13 mouse cellular contexts compared by ENCODE assay signal in genomic region chr17:83613907-83614306, GRCm38 (mm10). TPM values are rescaled to one million over a fixed set of nuclear protein-coding genes. Genes with fewer than 3 reads are reported as not detected.
DNase-seq lines count a peak whose midpoint lies in the region; ATAC-seq lines count a peak whose summit lies in the region.
"Had no signal": no experiment of that assay in that cellular context is flagged by ENCODE, and none has a peak within 500 bp of the region (broad histone marks: within the 10 kb centered on the region; RNA-seq: fewer than 3 reads in every experiment).

No protein-coding gene starts in this region.

- no peaks in the 10 kb centered on the region for H3K9me3 ChIP-seq in heart, embryonic 15.5 days (replicated peaks)
- peaks cover 4% of the 10 kb centered on the region; the same call in 1 of the 2 replicates for H3K9me3 ChIP-seq in midbrain, embryonic 13.5 days
- H3K9me3 ChIP-seq in midbrain, embryonic 11.5 days (ENCODE audit: control insufficient read depth, low read length) = no peaks in the 10 kb centered on the region
- no peaks in the 10 kb centered on the region for H3K9me3 ChIP-seq in limb, embryonic 11.5 days (ENCODE audit: control insufficient read depth, low read length)
- H3K9me3 ChIP-seq in neural tube, embryonic 14.5 days (ENCODE audit: control insufficient read depth, low read length) = no peaks in the 10 kb centered on the region
- H3K9me3 ChIP-seq: intestine, embryonic 15.5 days had no signal

- WGBS in heart, embryonic 15.5 days = 28% methylated on average over 11 of the region's 11 CpGs
- WGBS in midbrain, embryonic 13.5 days = 42% methylated on average over 11 of the region's 11 CpGs
- WGBS in midbrain, embryonic 11.5 days = 47% methylated on average over 11 of the region's 11 CpGs
- WGBS in limb, embryonic 11.5 days = 28% methylated on average over 11 of the region's 11 CpGs
- 30% methylated on average over 11 of the region's 11 CpGs for WGBS in neural tube, embryonic 14.5 days

- H3K4me1 ChIP-seq in heart, embryonic 15.5 days (replicated peaks) = no peaks in the 10 kb centered on the region
- H3K4me1 ChIP-seq in midbrain, embryonic 13.5 days (replicated peaks) = no peaks in the 10 kb centered on the region
- H3K4me1 ChIP-seq in midbrain, embryonic 11.5 days (ENCODE audit: control insufficient read depth, insufficient read depth, low read length) = no peaks in the 10 kb centered on the region
- no peaks in the 10 kb centered on the region for H3K4me1 ChIP-seq in limb, embryonic 11.5 days (ENCODE audit: control insufficient read depth, insufficient read depth, low read length)
- no peaks in the 10 kb centered on the region for H3K4me1 ChIP-seq in neural tube, embryonic 14.5 days (ENCODE audit: control insufficient read depth, insufficient read depth, low read length)
- H3K4me1 ChIP-seq: intestine, embryonic 15.5 days had no signal

- no peaks in the 10 kb centered on the region for H3K27me3 ChIP-seq in heart, embryonic 15.5 days
- H3K27me3 ChIP-seq in midbrain, embryonic 13.5 days = no peaks in the 10 kb centered on the region
- H3K27me3 ChIP-seq in midbrain, embryonic 11.5 days (ENCODE audit: control insufficient read depth, insufficient read depth, low read length) = no peaks in the 10 kb centered on the region
- H3K27me3 ChIP-seq in limb, embryonic 11.5 days (ENCODE audit: control insufficient read depth, insufficient read depth, low read length) = no peaks in the 10 kb centered on the region
- H3K27me3 ChIP-seq in neural tube, embryonic 14.5 days (ENCODE audit: control insufficient read depth, insufficient read depth, low read length) = no peaks in the 10 kb centered on the region
- H3K27me3 ChIP-seq: intestine, embryonic 15.5 days had no signal

- DNase-seq in heart, adult 8-10 months (ENCODE audit: low spot score) = no peak
- no peak for DNase-seq in midbrain, embryonic 11.5 days (ENCODE audit: low spot score, missing footprints)
- DNase-seq in limb, embryonic 11.5 days (ENCODE audit: low spot score) = no peak
- DNase-seq in layer of hippocampus, adult 9-10 months (ENCODE audit: low spot score) = no peak
- DNase-seq in left cerebral cortex, adult 8-10 months (ENCODE audit: low spot score in 2 of 2) = no peak
- DNase-seq: adrenal gland, adult 8-10 months; liver, embryonic 13.5 days; lung, postnatal 36 days; thymus, adult 2 months had no signal

- H3K4me2 ChIP-seq in heart, embryonic 15.5 days = peak overlapping the region; percentile 52
- peak overlapping the region; percentile 9; the same call in 1 of the 2 replicates for H3K4me2 ChIP-seq in midbrain, embryonic 13.5 days (replicated peaks)
- H3K4me2 ChIP-seq in midbrain, embryonic 11.5 days = no peak overlapping the region
- H3K4me2 ChIP-seq in limb, embryonic 11.5 days (ENCODE audit: low read depth, severe bottlenecking) = peak overlapping the region; percentile 0; the same call in 1 of the 2 replicates
- H3K4me2 ChIP-seq in neural tube, embryonic 14.5 days (ENCODE audit: low read depth, low read length) = peak overlapping the region; percentile 27; the same call in 1 of the 2 replicates
- H3K4me2 ChIP-seq: intestine, embryonic 15.5 days; liver, embryonic 13.5 days had no signal

- peak overlapping the region; percentile 30 for H3K4me3 ChIP-seq in heart, embryonic 15.5 days
- H3K4me3 ChIP-seq in midbrain, embryonic 13.5 days (replicated peaks) = no peak overlapping the region
- H3K4me3 ChIP-seq in midbrain, embryonic 11.5 days (ENCODE audit: low read depth, low read length) = no peak overlapping the region
- no peak overlapping the region for H3K4me3 ChIP-seq in limb, embryonic 11.5 days (ENCODE audit: low read depth, low read length)
- H3K4me3 ChIP-seq in neural tube, embryonic 14.5 days (ENCODE audit: low read depth, low read length) = peak overlapping the region; percentile 9; the same call in 1 of the 2 replicates
- H3K4me3 ChIP-seq: intestine, embryonic 15.5 days; liver, embryonic 13.5 days had no signal

- no peak overlapping the region for H3K9ac ChIP-seq in heart, embryonic 15.5 days
- H3K9ac ChIP-seq in midbrain, embryonic 13.5 days (replicated peaks) = no peak overlapping the region
- no peak overlapping the region for H3K9ac ChIP-seq in midbrain, embryonic 11.5 days (ENCODE audit: low read length)
- no peak overlapping the region for H3K9ac ChIP-seq in limb, embryonic 11.5 days (ENCODE audit: low read length)
- H3K9ac ChIP-seq in neural tube, embryonic 14.5 days (replicated peaks; ENCODE audit: low read depth, low read length) = peak overlapping the region; percentile 2; the same call in 1 of the 2 replicates
- H3K9ac ChIP-seq: intestine, embryonic 15.5 days; liver, embryonic 13.5 days had no signal

- H3K27ac ChIP-seq in heart, embryonic 15.5 days = no peak overlapping the region
- H3K27ac ChIP-seq in midbrain, embryonic 13.5 days = 0 out of 2 replicates have a peak overlapping the region, but pooled peaks have one; percentile 7
- H3K27ac ChIP-seq in midbrain, embryonic 11.5 days (ENCODE audit: low read depth, low read length) = no peak overlapping the region
- no peak overlapping the region for H3K27ac ChIP-seq in limb, embryonic 11.5 days (replicated peaks; ENCODE audit: low read depth, low read length)
- peak overlapping the region; percentile 63 for H3K27ac ChIP-seq in neural tube, embryonic 14.5 days (ENCODE audit: low read depth, low read length)
- H3K27ac ChIP-seq: intestine, embryonic 15.5 days; liver, embryonic 13.5 days had no signal

- ATAC-seq in heart, embryonic 15.5 days (replicated peaks; ENCODE audit: insufficient number of reproducible peaks, insufficient read depth, low FRiP score, low read depth) = no peak
- no peak for ATAC-seq in midbrain, embryonic 13.5 days
- ATAC-seq in midbrain, embryonic 11.5 days (ENCODE audit: low FRiP score) = no peak
- no peak for ATAC-seq in limb, embryonic 11.5 days (ENCODE audit: insufficient number of reproducible peaks, low FRiP score, low TSS enrichment, low read depth)
- 0 out of 2 replicates have a peak, but pooled peaks have one; percentile 24 for ATAC-seq in neural tube, embryonic 14.5 days (ENCODE audit: low read depth)
- ATAC-seq: intestine, embryonic 15.5 days had no signal

- H3K36me3 ChIP-seq in heart, embryonic 15.5 days = no peaks in the 10 kb centered on the region
- no peaks in the 10 kb centered on the region for H3K36me3 ChIP-seq in midbrain, embryonic 13.5 days
- no peaks in the 10 kb centered on the region for H3K36me3 ChIP-seq in midbrain, embryonic 11.5 days (ENCODE audit: control insufficient read depth, insufficient read depth, low read length)
- no peaks in the 10 kb centered on the region for H3K36me3 ChIP-seq in limb, embryonic 11.5 days (ENCODE audit: control insufficient read depth, insufficient read depth, low read length)
- no peaks in the 10 kb centered on the region for H3K36me3 ChIP-seq in neural tube, embryonic 14.5 days (ENCODE audit: control insufficient read depth, insufficient read depth, low read length)
- H3K36me3 ChIP-seq: intestine, embryonic 15.5 days; liver, embryonic 13.5 days had no signal

RNA-seq across cellular contexts. Expression of gene Kcng3, which starts 17.8 kb away (rescaled TPM):
- 0.04 TPM in 1 of 2 replicates, not detected in the other for polyA plus RNA-seq in heart, embryonic 15.5 days (2015; fragmentation: Nextera tagmentation; extraction: Ambion mirVana)
- total RNA-seq in heart, adult 8-10 months (2022) = under 1 TPM in 1 of 4 experiments, not detected in 3; 0.12 TPM
- polyA plus RNA-seq in midbrain, embryonic 13.5 days (2015; fragmentation: Nextera tagmentation; extraction: Ambion mirVana) = 0.05 TPM in 1 of 2 replicates, not detected in the other
- not detected in 2 replicates for polyA plus RNA-seq in midbrain, embryonic 11.5 days (2014; fragmentation: Nextera tagmentation; extraction: Ambion mirVana)
- polyA plus RNA-seq in limb, embryonic 11.5 days (2014; fragmentation: Nextera tagmentation; extraction: Ambion mirVana) = not detected in 2 replicates
- polyA plus RNA-seq in neural tube, embryonic 14.5 days (2014; fragmentation: Nextera tagmentation; extraction: Ambion mirVana) = not detected in 2 replicates
- total RNA-seq in left cerebral cortex, adult 8-10 months (2022) = 10 to 100 TPM; 11.2 to 13.0 (median 11.9) TPM
- polyA plus RNA-seq: intestine, embryonic 15.5 days had no signal

Comparison
In these comparisons a context has a peak if more than half of its experiments do, and no peak if none do; other contexts are left out.
1. H3K27ac ChIP-seq: peak in midbrain, embryonic 13.5 days (single experiment) and neural tube, embryonic 14.5 days (single experiment); none in heart, embryonic 15.5 days (single experiment), midbrain, embryonic 11.5 days (single experiment) and limb, embryonic 11.5 days (single experiment).
2. H3K4me3 ChIP-seq: peak in heart, embryonic 15.5 days (single experiment) and neural tube, embryonic 14.5 days (single experiment); none in midbrain, embryonic 13.5 days (single experiment), midbrain, embryonic 11.5 days (single experiment) and limb, embryonic 11.5 days (single experiment).